Mouse (Mus musculus): ENCODE results near the gene Ints13. TPM values are rescaled to one million over a fixed set of nuclear protein-coding genes. Genes with fewer than 3 reads are reported as not detected.
"Not testable (repeated sequence)": the region's sequence is repeated elsewhere in the genome, so short reads cannot be mapped to it uniquely, and the experiment has no call there.

Ints13 gene
- total and polyA plus RNA-seq, 2 experiments from 2014 or later: 23.8 to 40.7 TPM

DNA sequence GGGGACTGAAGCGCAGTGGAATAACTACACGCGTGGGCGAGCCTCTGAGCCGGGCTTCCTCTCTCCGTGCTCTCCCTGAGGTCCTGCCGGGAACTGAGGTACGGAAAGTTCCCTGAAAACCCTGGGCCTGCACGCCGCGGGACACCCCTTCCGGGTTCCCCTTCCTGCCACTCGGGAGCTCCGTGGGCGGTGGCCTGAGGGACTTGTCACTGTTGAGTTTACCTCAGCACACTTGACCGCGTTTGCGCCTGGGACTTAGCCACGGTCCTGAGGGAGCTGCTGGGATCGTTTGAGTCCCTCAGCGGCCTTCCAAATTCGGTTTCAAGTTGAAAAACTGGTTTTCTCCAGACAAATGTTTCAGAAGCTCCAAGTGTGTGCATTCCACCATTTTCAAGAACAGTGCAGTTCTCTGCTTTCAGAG, 486 bp upstream of the Ints13 start:
- Histone ChIP-seq H3K36me3 (ENCODE audit: insufficient read depth) (no peaks in the 10 kb centered on the region), H3K4me1 (ENCODE audit: insufficient read depth) (peaks cover 18% of the 10 kb centered on the region), H3K9me3 (ENCODE audit: low read length) (no peaks in the 10 kb centered on the region), H3K4me3 (ENCODE audit: low read depth, low read length) (peak overlapping the region; percentile 77), H3K9ac (peak overlapping the region; percentile 82), H3K27me3 (ENCODE audit: insufficient read depth, low read length) (no peaks in the 10 kb centered on the region), H3K27ac (ENCODE audit: low read depth, low read length) (peak overlapping the region; percentile 97), H3K4me2 (ENCODE audit: low read depth) (peak overlapping the region; percentile 68)
- ATAC-seq: peak; percentile 44
- WGBS: under 1% methylated on average over 22 of the region's 22 CpGs
- TF ChIP-seq CTCF (IDR thresholded peaks at IDR 0.05; ENCODE audit: low read depth): no peak
- DNase-seq: no peak

DNA sequence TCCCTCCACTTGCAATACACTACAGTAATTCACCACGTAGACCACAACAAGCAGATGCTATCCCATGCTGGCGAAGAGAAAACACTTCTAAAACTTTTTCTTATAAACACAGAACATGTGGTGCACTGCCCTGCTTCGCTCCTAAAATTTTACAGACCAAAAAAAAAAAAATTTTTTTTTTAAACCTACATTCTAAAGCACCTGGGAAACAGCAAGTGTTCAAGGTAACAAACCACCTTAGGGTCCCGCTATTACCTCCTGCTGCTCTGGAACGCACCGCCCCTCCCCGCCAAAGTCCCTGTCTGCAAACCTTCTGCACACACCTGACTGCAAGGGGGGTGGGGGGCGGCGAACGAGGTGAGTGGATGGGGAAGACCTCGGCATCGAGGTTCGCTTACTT, 732 bp downstream of the Ints13 start, which contains the start of gene Fgfr1op2:
TSS of gene Fgfr1op2 (plus strand) at position 301 of the 400 bp plus-strand sequence.
- no peak for DNase-seq
- peak within 1 kb of the TSS; percentile 97 for H3K27ac ChIP-seq (ENCODE audit: low read depth, low read length)
- WGBS: under 1% methylated on average over 13 of the region's 13 CpGs
- H3K4me1 ChIP-seq (ENCODE audit: insufficient read depth): peaks cover 18% of the 10 kb centered on the region
- peak within 1 kb of the TSS; percentile 68 for H3K4me2 ChIP-seq (ENCODE audit: low read depth)
- H3K9me3 ChIP-seq (ENCODE audit: low read length): no peaks in the 10 kb centered on the region
- H3K9ac ChIP-seq: peak within 1 kb of the TSS; percentile 82
- no peak for ATAC-seq
- no peaks in the 10 kb centered on the region for H3K36me3 ChIP-seq (ENCODE audit: insufficient read depth)
- no peaks in the 10 kb centered on the region for H3K27me3 ChIP-seq (ENCODE audit: insufficient read depth, low read length)
- no peak for TF ChIP-seq CTCF (IDR thresholded peaks at IDR 0.05; ENCODE audit: low read depth)
- H3K4me3 ChIP-seq (ENCODE audit: low read depth, low read length): peak within 1 kb of the TSS; percentile 77

DNA sequence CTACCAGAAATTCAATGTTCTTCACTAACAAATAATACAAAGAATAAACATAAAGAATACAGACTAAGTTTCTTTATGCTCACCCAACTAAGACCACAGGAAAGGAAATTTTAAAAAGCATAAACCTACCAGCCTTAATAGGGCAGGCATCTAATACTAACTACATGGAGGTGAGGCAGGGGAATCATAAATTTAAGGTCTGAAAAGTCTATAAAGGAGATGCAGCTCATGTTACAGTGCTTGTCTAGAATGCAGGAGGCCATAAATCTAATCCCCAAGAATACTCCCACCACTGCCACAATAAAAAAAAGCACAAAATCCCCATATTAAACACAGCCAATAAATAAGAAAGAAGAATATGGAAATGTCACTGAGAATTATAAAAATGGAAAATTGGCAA, 5.6 kb downstream of the Ints13 start:
- DNase-seq: no peak
- H3K4me3 ChIP-seq (ENCODE audit: low read depth, low read length): no peak overlapping the region
- no peaks in the 10 kb centered on the region for H3K9me3 ChIP-seq (ENCODE audit: low read length)
- no peak for ATAC-seq
- no peak overlapping the region for H3K9ac ChIP-seq
- no peak for TF ChIP-seq CTCF (IDR thresholded peaks at IDR 0.05; ENCODE audit: low read depth)
- no peak overlapping the region for H3K27ac ChIP-seq (ENCODE audit: low read depth, low read length)
- H3K36me3 ChIP-seq (ENCODE audit: insufficient read depth): no peaks in the 10 kb centered on the region
- peaks cover 15% of the 10 kb centered on the region for H3K4me1 ChIP-seq (ENCODE audit: insufficient read depth)
- H3K4me2 ChIP-seq (ENCODE audit: low read depth): no peak overlapping the region
- no peaks in the 10 kb centered on the region for H3K27me3 ChIP-seq (ENCODE audit: insufficient read depth, low read length)

DNA sequence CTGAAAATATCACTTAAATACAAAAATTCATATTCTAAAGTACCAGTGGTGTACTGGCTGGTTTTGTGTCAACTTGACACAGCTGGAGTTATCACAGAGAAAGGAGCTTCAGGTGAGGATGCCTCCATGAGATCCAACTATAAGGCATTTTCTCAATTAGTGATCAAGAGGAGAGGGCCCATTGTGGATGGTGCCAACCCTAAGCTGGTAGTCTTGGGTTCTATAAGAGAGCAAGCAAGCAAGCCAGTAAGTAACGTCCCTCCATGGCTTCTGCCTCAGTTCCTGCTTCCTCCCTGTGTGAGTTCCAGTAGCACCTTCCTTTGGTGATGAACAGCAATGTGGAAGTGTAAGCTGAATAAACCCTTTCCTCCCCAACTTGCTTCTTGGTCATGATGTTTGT, 15.2 kb downstream of the Ints13 start:
- not testable (repeated sequence) for H3K4me3 ChIP-seq (ENCODE audit: low read depth, low read length); H3K4me2 ChIP-seq (ENCODE audit: low read depth); H3K27ac ChIP-seq (ENCODE audit: low read depth, low read length); H3K4me1 ChIP-seq (ENCODE audit: insufficient read depth); ATAC-seq; DNase-seq; H3K9me3 ChIP-seq (ENCODE audit: low read length); H3K27me3 ChIP-seq (ENCODE audit: insufficient read depth, low read length); H3K9ac ChIP-seq
- H3K36me3 ChIP-seq (ENCODE audit: insufficient read depth): peaks cover 44% of the 10 kb centered on the region
- 90% methylated on average over 1 of the region's 1 CpGs for WGBS

DNA sequence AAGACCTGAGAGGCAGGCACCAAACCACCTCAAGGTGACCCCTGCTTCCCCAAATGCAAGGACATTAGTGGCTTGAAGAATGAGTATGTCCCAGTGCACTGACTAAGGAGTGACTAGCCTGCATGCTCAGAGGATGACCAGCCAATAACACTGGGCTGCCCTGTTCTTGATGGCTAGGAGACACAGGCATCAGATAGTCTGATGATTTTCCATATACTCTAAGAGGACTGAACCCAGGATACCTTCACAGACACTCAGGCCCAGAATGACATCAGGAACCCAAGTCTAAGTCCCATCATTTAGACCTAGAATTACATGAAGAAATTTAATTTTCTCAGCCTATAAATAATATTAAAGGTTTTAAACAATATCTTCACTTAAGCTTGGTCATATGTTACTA, 26.3 kb downstream of the Ints13 start:
- peaks cover 67% of the 10 kb centered on the region for H3K36me3 ChIP-seq (ENCODE audit: insufficient read depth)
- no peak overlapping the region for H3K27ac ChIP-seq (ENCODE audit: low read depth, low read length)
- ATAC-seq (no peak), DNase-seq (no peak)
- no peak overlapping the region for H3K4me3 ChIP-seq (ENCODE audit: low read depth, low read length)
- no peaks in the 10 kb centered on the region for H3K4me1 ChIP-seq (ENCODE audit: insufficient read depth)
- no peaks in the 10 kb centered on the region for H3K9me3 ChIP-seq (ENCODE audit: low read length)
- no peak for TF ChIP-seq CTCF (IDR thresholded peaks at IDR 0.05; ENCODE audit: low read depth)
- no peaks in the 10 kb centered on the region for H3K27me3 ChIP-seq (ENCODE audit: insufficient read depth, low read length)
- no peak overlapping the region for H3K9ac ChIP-seq
- H3K4me2 ChIP-seq (ENCODE audit: low read depth): no peak overlapping the region

DNA sequence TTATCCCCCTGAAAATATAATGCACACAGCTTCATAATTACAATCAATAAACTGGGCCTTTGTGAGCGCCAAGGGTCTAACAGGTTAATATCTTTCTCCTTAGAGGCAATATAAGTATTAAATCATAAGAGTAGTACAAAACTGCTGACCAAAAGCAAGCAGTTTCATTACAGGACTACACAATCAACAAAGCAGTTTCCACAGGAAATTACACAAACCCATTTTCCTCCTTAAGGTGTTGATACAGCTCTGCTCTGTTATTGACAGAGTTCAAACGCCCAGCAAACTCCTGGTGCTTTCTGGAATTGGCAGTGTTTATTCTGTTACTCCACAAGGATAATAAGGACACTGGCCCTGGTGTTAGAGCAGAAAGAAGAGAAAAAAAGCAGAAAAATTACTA, 27.2 kb downstream of the Ints13 start:
- Histone ChIP-seq H3K27me3 (ENCODE audit: insufficient read depth, low read length) (no peaks in the 10 kb centered on the region), H3K36me3 (ENCODE audit: insufficient read depth) (peaks cover 59% of the 10 kb centered on the region), H3K4me2 (ENCODE audit: low read depth) (no peak overlapping the region), H3K27ac (ENCODE audit: low read depth, low read length) (no peak overlapping the region), H3K4me3 (ENCODE audit: low read depth, low read length) (no peak overlapping the region), H3K4me1 (ENCODE audit: insufficient read depth) (no peaks in the 10 kb centered on the region), H3K9me3 (ENCODE audit: low read length) (no peaks in the 10 kb centered on the region), H3K9ac (no peak overlapping the region)
- WGBS: 94% methylated on average over 2 of the region's 2 CpGs
- TF ChIP-seq CTCF (IDR thresholded peaks at IDR 0.05; ENCODE audit: low read depth): no peak
- DNase-seq: no peak
- ATAC-seq: no peak

DNA sequence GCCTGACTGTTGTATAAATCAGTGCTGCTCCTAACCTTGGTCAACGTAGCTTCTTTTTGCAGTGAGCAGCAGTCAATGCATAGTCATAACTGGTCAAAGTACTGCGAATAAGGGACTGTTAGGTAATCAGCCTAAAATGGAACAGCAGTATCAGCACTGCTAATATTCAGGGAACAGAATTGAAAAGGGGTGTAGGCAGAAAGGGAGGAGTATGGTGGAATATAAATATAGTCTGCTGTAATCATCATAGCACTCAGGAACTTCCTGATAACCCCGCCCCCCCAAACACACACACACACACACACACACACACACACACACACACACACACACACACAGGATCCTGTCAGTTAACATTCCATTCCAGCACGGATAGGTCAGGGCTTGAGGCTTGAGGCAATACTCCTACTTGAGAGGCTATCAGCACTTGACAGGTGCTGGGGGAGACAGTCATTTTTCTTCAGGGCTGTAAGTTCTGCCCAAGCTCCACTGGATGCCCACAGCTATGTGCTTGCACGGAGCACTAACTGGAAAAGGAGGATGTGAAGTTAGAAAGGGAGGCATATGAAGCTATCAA, 32.3 kb downstream of the Ints13 start:
- no peak for TF ChIP-seq CTCF (IDR thresholded peaks at IDR 0.05; ENCODE audit: low read depth)
- Histone ChIP-seq H3K36me3 (ENCODE audit: insufficient read depth) (peaks cover 21% of the 10 kb centered on the region), H3K4me2 (ENCODE audit: low read depth) (no peak overlapping the region), H3K4me1 (ENCODE audit: insufficient read depth) (no peaks in the 10 kb centered on the region), H3K4me3 (ENCODE audit: low read depth, low read length) (no peak overlapping the region), H3K9ac (no peak overlapping the region), H3K9me3 (ENCODE audit: low read length) (no peaks in the 10 kb centered on the region), H3K27me3 (ENCODE audit: insufficient read depth, low read length) (no peaks in the 10 kb centered on the region), H3K27ac (ENCODE audit: low read depth, low read length) (no peak overlapping the region)
- no peak for ATAC-seq
- WGBS: 86% methylated on average over 5 of the region's 5 CpGs
- DNase-seq: no peak
